Mouse (Mus musculus) mature B cell (primary cell): Measurements from ENCODE around the gene Smc4.
"Not testable (repeated sequence)": the region's sequence is repeated elsewhere in the genome, so short reads cannot be mapped to it uniquely, and the experiment has no call there.

Experiments
- in situ Hi-C: fragments of 300-500 bp; cut with MboI; formaldehyde crosslinking; loops from 2 replicates; pipeline ENCODE4 v1.14.3; 2019

Smc4 gene

GRCm38 (mm10) chr3:69017181-69017580 lies 12.6 kb downstream of the Smc4 start:
- in situ Hi-C loops: no loop called here

- in situ Hi-C loops: not testable (repeated sequence)
Measured at GRCm38 (mm10) chr3:69018635-69019034, 14.1 kb downstream of the Smc4 start.

GRCm38 (mm10) chr3:69020285-69020684 lies 15.7 kb downstream of the Smc4 start:
- in situ Hi-C loops: no loop called here

- in situ Hi-C loops: no loop called here
Measured at GRCm38 (mm10) chr3:69020764-69021163, 16.2 kb downstream of the Smc4 start.

GRCm38 (mm10) chr3:69026133-69026783 lies 21.7 kb downstream of the Smc4 start:
- in situ Hi-C loops: no loop called here

- in situ Hi-C loops: no loop called here
Measured at GRCm38 (mm10) chr3:69040105-69040504, 35.6 kb downstream of the Smc4 start.

- in situ Hi-C loops: no loop called here
Measured at GRCm38 (mm10) chr3:69041298-69041697, 36.8 kb downstream of the Smc4 start.

GRCm38 (mm10) chr3:69044167-69044591 lies 39.6 kb downstream of the Smc4 start:
- in situ Hi-C loops: no loop called here

- in situ Hi-C loops: no loop called here
Measured at GRCm38 (mm10) chr3:69044645-69045399, 40.3 kb downstream of the Smc4 start, which contains the start of gene Trim59. Gene Trim59 (minus strand): TSS chr3:69044755.

- in situ Hi-C loops: no loop called here
Measured at GRCm38 (mm10) chr3:69045400-69045703, 40.8 kb downstream of the Smc4 start.

- in situ Hi-C loops: no loop called here
Measured at GRCm38 (mm10) chr3:69045750-69046149, 41.2 kb downstream of the Smc4 start.

- in situ Hi-C loops: no loop called here
Measured at GRCm38 (mm10) chr3:69046509-69046908, 42.0 kb downstream of the Smc4 start.

GRCm38 (mm10) chr3:69047684-69048083 lies 43.1 kb downstream of the Smc4 start:
- in situ Hi-C loops: no loop called here

GRCm38 (mm10) chr3:69049011-69049410 lies 44.5 kb downstream of the Smc4 start:
- in situ Hi-C loops: no loop called here

GRCm38 (mm10) chr3:69051894-69052293 lies 47.4 kb downstream of the Smc4 start:
- in situ Hi-C loops: no loop called here

- in situ Hi-C loops: no loop called here
Measured at GRCm38 (mm10) chr3:69054760-69055432, 50.4 kb downstream of the Smc4 start.

GRCm38 (mm10) chr3:69055871-69056270 lies 51.3 kb downstream of the Smc4 start:
- in situ Hi-C loops: no loop called here

- in situ Hi-C loops: no loop called here
Measured at GRCm38 (mm10) chr3:69060672-69061071, 56.1 kb downstream of the Smc4 start.

- in situ Hi-C loops: no loop called here
Measured at GRCm38 (mm10) chr3:69062764-69063163, 58.2 kb downstream of the Smc4 start.

- in situ Hi-C loops: no loop called here
Measured at GRCm38 (mm10) chr3:69064005-69064404, 59.5 kb downstream of the Smc4 start.
